10 mouse cellular contexts compared by ENCODE assay signal in the genomic region with DNA sequence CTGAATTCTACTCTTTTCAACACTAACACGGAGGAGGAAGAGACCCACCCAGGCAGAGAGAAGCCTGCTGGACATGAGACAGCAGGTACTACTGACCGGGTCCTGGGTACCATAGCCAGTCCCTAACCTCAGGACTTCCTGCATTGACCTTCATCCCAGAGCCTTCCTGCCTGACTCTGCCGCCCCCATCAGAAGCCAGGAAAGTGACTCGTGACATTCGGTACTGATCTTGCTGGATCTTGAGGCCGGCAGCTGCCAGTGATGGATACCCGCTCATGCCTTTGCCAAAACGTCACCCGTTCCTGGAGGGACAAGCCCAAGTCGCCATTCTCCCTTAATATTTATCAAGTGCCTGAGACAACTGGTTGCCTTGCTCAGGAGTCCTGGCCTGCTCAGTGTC. TPM values are rescaled to one million over a fixed set of nuclear protein-coding genes. Genes with fewer than 3 reads are reported as not detected.
A peak's percentile ranks its signal among the peaks of the same experiment; 100 is the strongest.
DNase-seq lines count a peak whose midpoint lies in the region.
"Had no signal": no experiment of that assay in that cellular context is flagged by ENCODE, and none has a peak within 500 bp of the region (broad histone marks: within the 10 kb centered on the region; RNA-seq: fewer than 3 reads in every experiment).

No protein-coding gene starts in this region.

- peak; percentile 92 for DNase-seq in heart, adult 11 months
- DNase-seq in heart, postnatal 4 days, result no peak
- peak; percentile 27 to 30 for DNase-seq in kidney, postnatal 36 days
- no peak for DNase-seq in kidney, adult 9 months
- DNase-seq in MN1 (ENCODE audit: low spot score), result peak; percentile 27
- DNase-seq in cerebellum, postnatal 36 days, result peak; percentile 48 to 62
- DNase-seq in gastrocnemius, adult 18-20 months (ENCODE audit: low spot score), result no peak
- no peak for DNase-seq in spleen, postnatal 10 days (ENCODE audit: low spot score in 2 of 2)
- DNase-seq: gastrocnemius, postnatal 10 days; spleen, adult 18-20 months had no signal

RNA-seq across cellular contexts. Expression of gene Spc24, which starts 11.6 kb away (rescaled TPM):
- total RNA-seq in heart, postnatal 4 days (2021), result 10 to 100 TPM; 37.2 to 38.4 TPM
- total RNA-seq in gastrocnemius, adult 18-20 months (2021), result 1 to 10 TPM; 1.9 TPM

RNA-seq across cellular contexts. Expression of gene Ldlr, which starts 25.2 kb away (rescaled TPM):
- total RNA-seq in heart, postnatal 4 days (2021), result 10 to 100 TPM; 39.9 to 43.5 TPM
- 1 to 10 TPM; 2.4 to 2.6 TPM for total RNA-seq in gastrocnemius, adult 18-20 months (2021)

RNA-seq across cellular contexts. Expression of gene Kank2, which starts 50.1 kb away (rescaled TPM):
- total RNA-seq in heart, postnatal 4 days (2021), result 10 to 100 TPM; 50.7 to 53.7 TPM
- 10 to 100 TPM; 12.6 to 14.3 TPM for total RNA-seq in gastrocnemius, adult 18-20 months (2021)

Comparison
In these comparisons a context has a peak if more than half of its experiments do, and no peak if none do; other contexts are left out.
1. DNase-seq: peak in heart, adult 11 months (single experiment), kidney, postnatal 36 days (2 of 2), MN1 (single experiment) and cerebellum, postnatal 36 days (2 of 2); none in heart, postnatal 4 days (single experiment), kidney, adult 9 months (single experiment), gastrocnemius, adult 18-20 months (single experiment) and spleen, postnatal 10 days (0 of 2).
2. RNA of gene Spc24, which starts 11.6 kb away (total RNA-seq): 37.2 to 38.4 TPM in heart, postnatal 4 days; 1.9 TPM in gastrocnemius, adult 18-20 months; every median in the first group is over 10 times any median in the second.
3. RNA of gene Ldlr, which starts 25.2 kb away (total RNA-seq): 39.9 to 43.5 TPM in heart, postnatal 4 days; 2.4 to 2.6 TPM in gastrocnemius, adult 18-20 months; every median in the first group is over 10 times any median in the second.